Mouse (Mus musculus) testis, adult 2 months (tissue): Measurements from ENCODE around the gene Mob3a.

ENCODE experiments used
- CTCF ChIP-seq: fragments of 200-500 bp; IDR thresholded peaks from 2 replicates; pipeline ENCODE4 v1.5.1; 2012; ENCODE audit warnings: low read depth, mild to moderate bottlenecking, inconsistent platforms, low read length, moderate library complexity; ENCODE audit not compliant: control insufficient read depth, insufficient read depth, insufficient replicate concordance
- POLR2A ChIP-seq: fragments of 200-500 bp; IDR thresholded peaks from 2 replicates; pipeline ENCODE4 v1.6.1; 2012; ENCODE audit warnings: low read depth, mild to moderate bottlenecking, inconsistent platforms, low read length, moderate library complexity; ENCODE audit not compliant: control insufficient read depth

DNA sequence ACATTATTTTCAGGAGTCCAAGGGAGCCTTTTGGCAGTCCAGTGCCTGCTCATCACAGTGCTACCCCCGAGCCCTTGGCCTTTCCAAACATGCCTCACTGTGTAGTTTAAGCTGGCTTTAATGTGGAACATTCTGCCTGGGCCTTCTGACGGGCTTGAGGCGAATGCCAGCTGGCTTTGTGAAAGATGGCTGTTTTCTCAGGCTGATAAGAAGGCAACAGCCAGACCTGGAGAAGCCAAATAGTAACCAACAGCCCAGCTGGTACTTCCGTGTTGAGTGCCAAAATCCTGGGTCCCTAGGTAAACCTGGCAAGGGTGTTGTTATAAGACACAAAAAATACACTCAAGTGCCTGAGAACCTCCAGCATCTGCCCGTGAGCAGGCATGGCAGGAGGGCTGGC, 35.0 kb upstream of the Mob3a start:
- TF ChIP-seq CTCF (no peak), POLR2A (no peak)
